Mouse (Mus musculus) limb, embryonic 12.5 days (tissue): ENCODE results near the gene Lpp. TPM values are rescaled to one million over a fixed set of nuclear protein-coding genes. Genes with fewer than 3 reads are reported as not detected.
A peak's percentile ranks its signal among the peaks of the same experiment; 100 is the strongest.

Source experiments
- ATAC-seq: fragments of 200-750 bp; cut with Nextera tagmentation; 2 replicates; pipeline ENCODE4 v1.8.0; 2017; ENCODE audit warnings: low read depth, moderate TSS enrichment; ENCODE audit not compliant: insufficient number of reproducible peaks, insufficient read depth, low FRiP score, low TSS enrichment
- H3K27ac ChIP-seq: fragments of 300-500 bp; sonication (generic); 2 replicates; pipeline ENCODE4 v1.5.1; 2016; ENCODE audit warnings: mild to moderate bottlenecking, moderate library complexity
- H3K27me3 ChIP-seq: fragments of 300-500 bp; sonication (generic); 2 replicates; pipeline ENCODE4 v1.6.1; 2016; ENCODE audit warnings: mild to moderate bottlenecking, moderate library complexity
- H3K36me3 ChIP-seq: fragments of 300-500 bp; sonication (generic); 2 replicates; pipeline ENCODE4 v1.6.1; 2016; ENCODE audit warnings: mild to moderate bottlenecking, moderate library complexity
- H3K4me1 ChIP-seq: fragments of 300-500 bp; sonication (generic); replicated peaks from 2 replicates; pipeline ENCODE4 v1.6.1; 2016
- H3K4me2 ChIP-seq: fragments of 300-500 bp; sonication (generic); 2 replicates; pipeline ENCODE4 v1.6.1; 2016; ENCODE audit warnings: mild to moderate bottlenecking, moderate library complexity
- H3K4me3 ChIP-seq: fragments of 300-500 bp; sonication (generic); replicated peaks from 2 replicates; pipeline ENCODE4 v1.5.1; 2016; ENCODE audit warnings: mild to moderate bottlenecking
- H3K9ac ChIP-seq: fragments of 300-500 bp; sonication (generic); replicated peaks from 2 replicates; pipeline ENCODE4 v1.6.1; 2016; ENCODE audit warnings: mild to moderate bottlenecking, moderate library complexity
- H3K9me3 ChIP-seq: fragments of 300-500 bp; sonication (generic); 2 replicates; pipeline ENCODE4 v1.6.1; 2016; ENCODE audit warnings: mild to moderate bottlenecking, moderate library complexity
- WGBS: fragments of 180-500 bp; shearing (Covaris S2); methylation state at CpG from one replicate; pipeline ENCODE4 v1.1.7; 2016; 5-methylcytosine and 5-hydroxymethylcytosine counted together
- polyA plus RNA-seq: library from polyadenylated mRNA; unstranded; fragments of >200 nt; fragmentation: Nextera tagmentation; extraction: Ambion mirVana; gene quantifications from 2 replicates; pipeline ENCODE4 v1.2.1, GENCODE M21; 2016

The Lpp gene
- polyA plus RNA-seq, 1 experiment from 2014 or later = 39.4 TPM

GRCm38 (mm10) chr16:24910321-24910720, 517.0 kb downstream of the Lpp start:
- H3K4me1 ChIP-seq = no peaks in the 10 kb centered on the region
- no peak overlapping the region for H3K27ac ChIP-seq
- H3K9me3 ChIP-seq = no peaks in the 10 kb centered on the region
- WGBS = 82% methylated on average over 6 of the region's 6 CpGs
- no peak for ATAC-seq
- no peak overlapping the region for H3K4me3 ChIP-seq
- no peak overlapping the region for H3K9ac ChIP-seq
- no peaks in the 10 kb centered on the region for H3K27me3 ChIP-seq
- H3K4me2 ChIP-seq = no peak overlapping the region
- no peaks in the 10 kb centered on the region for H3K36me3 ChIP-seq

GRCm38 (mm10) chr16:24910834-24911233, 517.5 kb downstream of the Lpp start:
- no peak overlapping the region for H3K4me3 ChIP-seq
- no peaks in the 10 kb centered on the region for H3K36me3 ChIP-seq
- ATAC-seq = no peak
- 46% methylated on average over 3 of the region's 3 CpGs for WGBS
- no peak overlapping the region for H3K4me2 ChIP-seq
- H3K27me3 ChIP-seq = no peaks in the 10 kb centered on the region
- no peak overlapping the region for H3K9ac ChIP-seq
- no peaks in the 10 kb centered on the region for H3K4me1 ChIP-seq
- no peaks in the 10 kb centered on the region for H3K9me3 ChIP-seq
- no peak overlapping the region for H3K27ac ChIP-seq

GRCm38 (mm10) chr16:24912381-24912780, 519.1 kb downstream of the Lpp start:
- Histone ChIP-seq H3K27ac (no peak overlapping the region), H3K9me3 (no peaks in the 10 kb centered on the region), H3K4me2 (no peak overlapping the region), H3K27me3 (no peaks in the 10 kb centered on the region), H3K4me3 (no peak overlapping the region), H3K9ac (no peak overlapping the region), H3K36me3 (no peaks in the 10 kb centered on the region), H3K4me1 (no peaks in the 10 kb centered on the region)
- 77% methylated on average over 1 of the region's 1 CpGs for WGBS
- ATAC-seq = no peak

GRCm38 (mm10) chr16:24913021-24913420, 519.7 kb downstream of the Lpp start:
- H3K9me3 ChIP-seq = no peaks in the 10 kb centered on the region
- ATAC-seq = no peak
- 88% methylated on average over 3 of the region's 3 CpGs for WGBS

GRCm38 (mm10) chr16:24913641-24914392, 520.5 kb downstream of the Lpp start:
- no peaks in the 10 kb centered on the region for H3K27me3 ChIP-seq
- WGBS = 76% methylated on average over 7 of the region's 7 CpGs
- H3K9ac ChIP-seq = no peak overlapping the region
- no peak for ATAC-seq
- H3K4me3 ChIP-seq = no peak overlapping the region
- no peaks in the 10 kb centered on the region for H3K9me3 ChIP-seq
- no peak overlapping the region for H3K4me2 ChIP-seq
- no peaks in the 10 kb centered on the region for H3K36me3 ChIP-seq
- H3K27ac ChIP-seq = no peak overlapping the region
- H3K4me1 ChIP-seq = peaks cover 8% of the 10 kb centered on the region

More at GRCm38 (mm10) chr16:24913021-24913420, 519.7 kb downstream of the Lpp start:
- Histone ChIP-seq H3K9ac (no peak overlapping the region), H3K27me3 (no peaks in the 10 kb centered on the region), H3K4me2 (no peak overlapping the region), H3K27ac (no peak overlapping the region), H3K4me1 (peaks cover under 1% of the 10 kb centered on the region; the same call in 1 of the 2 replicates), H3K4me3 (no peak overlapping the region), H3K36me3 (no peaks in the 10 kb centered on the region)

GRCm38 (mm10) chr16:24914393-24914751, 521.1 kb downstream of the Lpp start:
- H3K27ac ChIP-seq = no peak overlapping the region
- ATAC-seq = no peak
- no peak overlapping the region for H3K9ac ChIP-seq
- peaks cover 10% of the 10 kb centered on the region for H3K4me1 ChIP-seq
- no peaks in the 10 kb centered on the region for H3K27me3 ChIP-seq
- H3K4me2 ChIP-seq = no peak overlapping the region
- no peaks in the 10 kb centered on the region for H3K36me3 ChIP-seq
- 84% methylated on average over 3 of the region's 3 CpGs for WGBS
- H3K9me3 ChIP-seq = no peaks in the 10 kb centered on the region
- no peak overlapping the region for H3K4me3 ChIP-seq

- no peaks in the 10 kb centered on the region for H3K9me3 ChIP-seq
- H3K4me2 ChIP-seq = no peak overlapping the region
- H3K9ac ChIP-seq = no peak overlapping the region
- peaks cover 10% of the 10 kb centered on the region for H3K4me1 ChIP-seq
- 88% methylated on average over 4 of the region's 4 CpGs for WGBS
- H3K36me3 ChIP-seq = no peaks in the 10 kb centered on the region
- no peak for ATAC-seq
- H3K4me3 ChIP-seq = no peak overlapping the region
- no peaks in the 10 kb centered on the region for H3K27me3 ChIP-seq
- no peak overlapping the region for H3K27ac ChIP-seq
Measured at GRCm38 (mm10) chr16:24915470-24915869, 522.2 kb downstream of the Lpp start.

- no peak overlapping the region for H3K9ac ChIP-seq
- WGBS = 37% methylated on average over 11 of the region's 11 CpGs
- no peak overlapping the region for H3K4me3 ChIP-seq
- H3K36me3 ChIP-seq = no peaks in the 10 kb centered on the region
- no peaks in the 10 kb centered on the region for H3K9me3 ChIP-seq
- no peaks in the 10 kb centered on the region for H3K27me3 ChIP-seq
- ATAC-seq = no peak
- no peak overlapping the region for H3K27ac ChIP-seq
- H3K4me1 ChIP-seq = peaks cover 10% of the 10 kb centered on the region
- peak overlapping the region; percentile 39 for H3K4me2 ChIP-seq
Measured at GRCm38 (mm10) chr16:24919349-24920012, 526.2 kb downstream of the Lpp start.

GRCm38 (mm10) chr16:24930070-24930469, 536.8 kb downstream of the Lpp start:
- no peak overlapping the region for H3K27ac ChIP-seq
- no peak for ATAC-seq
- no peak overlapping the region for H3K4me2 ChIP-seq
- H3K4me3 ChIP-seq = no peak overlapping the region
- H3K9ac ChIP-seq = no peak overlapping the region
- no peaks in the 10 kb centered on the region for H3K4me1 ChIP-seq
- H3K9me3 ChIP-seq = no peaks in the 10 kb centered on the region
- H3K36me3 ChIP-seq = no peaks in the 10 kb centered on the region
- H3K27me3 ChIP-seq = no peaks in the 10 kb centered on the region

GRCm38 (mm10) chr16:24930621-24931020, 537.3 kb downstream of the Lpp start:
- H3K9me3 ChIP-seq = no peaks in the 10 kb centered on the region
- H3K36me3 ChIP-seq = no peaks in the 10 kb centered on the region
- no peak overlapping the region for H3K27ac ChIP-seq
- no peak overlapping the region for H3K9ac ChIP-seq
- no peak for ATAC-seq
- 77% methylated on average over 5 of the region's 5 CpGs for WGBS
- H3K4me3 ChIP-seq = no peak overlapping the region
- H3K4me1 ChIP-seq = no peaks in the 10 kb centered on the region
- no peak overlapping the region for H3K4me2 ChIP-seq
- no peaks in the 10 kb centered on the region for H3K27me3 ChIP-seq

GRCm38 (mm10) chr16:24932816-24933215, 539.5 kb downstream of the Lpp start:
- Histone ChIP-seq H3K4me3 (no peak overlapping the region), H3K9ac (no peak overlapping the region), H3K4me1 (no peaks in the 10 kb centered on the region), H3K27ac (0 out of 2 replicates have a peak overlapping the region, but pooled peaks have one; percentile 8), H3K9me3 (no peaks in the 10 kb centered on the region), H3K4me2 (no peak overlapping the region), H3K36me3 (no peaks in the 10 kb centered on the region), H3K27me3 (no peaks in the 10 kb centered on the region)
- no peak for ATAC-seq
- 81% methylated on average over 3 of the region's 3 CpGs for WGBS
